Mouse (Mus musculus) small intestine, adult 2 months (tissue): ENCODE measurements around the gene Fdxacb1. TPM values are rescaled to one million over a fixed set of nuclear protein-coding genes. Genes with fewer than 3 reads are reported as not detected.

ENCODE experiments used
- H3K27ac ChIP-seq: fragments of 200-500 bp; 2 replicates; pipeline ENCODE4 v1.5.1; 2012; ENCODE audit warnings: low read depth, low read length, control low read depth, inconsistent platforms; ENCODE audit not compliant: insufficient read depth
- H3K27me3 ChIP-seq: fragments of 200-500 bp; 2 replicates; pipeline ENCODE4 v1.6.1; 2012; ENCODE audit warnings: mild to moderate bottlenecking, moderate library complexity, low read length, inconsistent platforms; ENCODE audit not compliant: control insufficient read depth, insufficient read depth
- H3K36me3 ChIP-seq: fragments of 200-500 bp; 2 replicates; pipeline ENCODE4 v1.6.1; 2012; ENCODE audit warnings: mild to moderate bottlenecking, low read length, control low read depth, inconsistent platforms; ENCODE audit not compliant: control insufficient read depth, insufficient read depth
- H3K4me1 ChIP-seq: fragments of 200-500 bp; 2 replicates; pipeline ENCODE4 v1.6.1; 2012; ENCODE audit warnings: low read length, inconsistent platforms, mixed read lengths; ENCODE audit not compliant: control insufficient read depth, insufficient read depth, insufficient read length
- H3K4me3 ChIP-seq: fragments of 200-500 bp; 2 replicates; pipeline ENCODE4 v1.5.1; 2012; ENCODE audit warnings: low read depth, mild to moderate bottlenecking, control low read depth, inconsistent platforms, low read length, moderate library complexity
- CTCF ChIP-seq: fragments of 200-500 bp; IDR thresholded peaks from 2 replicates; pipeline ENCODE4 v1.5.1; 2012; ENCODE audit warnings: low read depth, mild to moderate bottlenecking, control low read depth, inconsistent platforms, low read length, moderate library complexity, mixed read lengths; ENCODE audit not compliant: insufficient replicate concordance, insufficient read length; ENCODE audit errors: extremely low read depth
- POLR2A ChIP-seq: fragments of 200-500 bp; IDR thresholded peaks from 2 replicates; pipeline ENCODE4 v1.6.1; 2012; ENCODE audit warnings: low read depth, mild to moderate bottlenecking, control low read depth, inconsistent platforms, low read length, moderate library complexity
- WGBS: fragments of 180-500 bp; shearing (Covaris S2); methylation state at CpG from one replicate; pipeline ENCODE4 v1.1.7; 2018; 5-methylcytosine and 5-hydroxymethylcytosine counted together
- polyA plus RNA-seq: library from polyadenylated mRNA; depleted of rRNA; stranded (reverse); fragments of >200 nt; gene quantifications from 2 replicates; pipeline ENCODE4 v1.2.3, GENCODE M21; 2012

Gene Fdxacb1
- polyA plus RNA-seq, 1 experiment = 2.4 TPM

GRCm38 (mm10) chr9:50738914-50739870 lies 28.8 kb upstream of the Fdxacb1 start, which contains the start of gene Dixdc1:
Gene Dixdc1, minus strand, starts transcription at chr9:50739517.
- Histone ChIP-seq H3K4me1 (peaks cover 3% of the 10 kb centered on the region; the same call in 1 of the 2 replicates), H3K4me3 (peak within 1 kb of the TSS; percentile 31), H3K27me3 (no peaks in the 10 kb centered on the region), H3K36me3 (peaks cover 11% of the 10 kb centered on the region), H3K27ac (peak within 1 kb of the TSS; percentile 29; the same call in 1 of the 2 replicates)
- 7% methylated on average over 35 of the region's 36 CpGs for WGBS
- TF ChIP-seq CTCF = no peak
- peak; percentile 40; the same call in 1 of the 2 replicates for TF ChIP-seq POLR2A

- Histone ChIP-seq H3K36me3 (peaks cover 11% of the 10 kb centered on the region), H3K27me3 (no peaks in the 10 kb centered on the region), H3K27ac (no peak overlapping the region), H3K4me3 (no peak overlapping the region), H3K4me1 (peaks cover 6% of the 10 kb centered on the region; the same call in 1 of the 2 replicates)
- 89% methylated on average over 14 of the region's 14 CpGs for WGBS
- TF ChIP-seq CTCF (no peak), POLR2A (no peak)
These were observed 26.9 kb upstream of the Fdxacb1 start for GRCm38 (mm10) chr9:50740867-50741784.

GRCm38 (mm10) chr9:50742261-50742660 lies 25.8 kb upstream of the Fdxacb1 start:
- 83% methylated on average over 3 of the region's 3 CpGs for WGBS
- TF ChIP-seq CTCF (no peak), POLR2A (no peak)
- Histone ChIP-seq H3K4me1 (peaks cover 8% of the 10 kb centered on the region; the same call in 1 of the 2 replicates), H3K27me3 (no peaks in the 10 kb centered on the region), H3K4me3 (no peak overlapping the region), H3K27ac (no peak overlapping the region), H3K36me3 (peaks cover 11% of the 10 kb centered on the region)

GRCm38 (mm10) chr9:50742744-50743143 lies 25.3 kb upstream of the Fdxacb1 start:
- Histone ChIP-seq H3K36me3 (peaks cover 11% of the 10 kb centered on the region), H3K27me3 (no peaks in the 10 kb centered on the region), H3K4me3 (no peak overlapping the region), H3K27ac (no peak overlapping the region), H3K4me1 (peaks cover 8% of the 10 kb centered on the region; the same call in 1 of the 2 replicates)
- WGBS = 76% methylated on average over 2 of the region's 2 CpGs
- TF ChIP-seq CTCF (no peak), POLR2A (no peak)

- Histone ChIP-seq H3K4me3 (peak overlapping the region; percentile 92), H3K27ac (peak overlapping the region; percentile 98), H3K36me3 (peaks cover 4% of the 10 kb centered on the region; the same call in 1 of the 2 replicates), H3K27me3 (no peaks in the 10 kb centered on the region), H3K4me1 (peaks cover 5% of the 10 kb centered on the region; the same call in 1 of the 2 replicates)
- WGBS = 13% methylated on average over 7 of the region's 7 CpGs
- TF ChIP-seq POLR2A (no peak), CTCF (no peak)
These were observed 22.2 kb upstream of the Fdxacb1 start for GRCm38 (mm10) chr9:50745806-50746205.

- no peaks in the 10 kb centered on the region for H3K27me3 ChIP-seq
- TF ChIP-seq POLR2A = peak; percentile 66; the same call in 1 of the 2 replicates
- peak; percentile 35; the same call in 1 of the 2 replicates for TF ChIP-seq CTCF
- H3K27ac ChIP-seq = peak within 1 kb of the TSS; percentile 98
- H3K36me3 ChIP-seq = 0 out of 2 replicates have a peak, but pooled peaks cover 1% of the 10 kb centered on the region
- peaks cover 5% of the 10 kb centered on the region; the same call in 1 of the 2 replicates for H3K4me1 ChIP-seq
- H3K4me3 ChIP-seq = peak within 1 kb of the TSS; percentile 92
- WGBS = 5% methylated on average over 19 of the region's 19 CpGs
These were observed 21.8 kb upstream of the Fdxacb1 start, which contains the start of gene 2310030G06Rik for GRCm38 (mm10) chr9:50746214-50746677. Gene 2310030G06Rik, minus strand, starts transcription at chr9:50746536.
